Mouse (Mus musculus): ENCODE data around the gene Zbtb16. TPM values are rescaled to one million over a fixed set of nuclear protein-coding genes. Genes with fewer than 3 reads are reported as not detected.

The Zbtb16 gene
- polyA plus RNA-seq, 1 experiment from 2014 or later, result 2.0 TPM

DNA sequence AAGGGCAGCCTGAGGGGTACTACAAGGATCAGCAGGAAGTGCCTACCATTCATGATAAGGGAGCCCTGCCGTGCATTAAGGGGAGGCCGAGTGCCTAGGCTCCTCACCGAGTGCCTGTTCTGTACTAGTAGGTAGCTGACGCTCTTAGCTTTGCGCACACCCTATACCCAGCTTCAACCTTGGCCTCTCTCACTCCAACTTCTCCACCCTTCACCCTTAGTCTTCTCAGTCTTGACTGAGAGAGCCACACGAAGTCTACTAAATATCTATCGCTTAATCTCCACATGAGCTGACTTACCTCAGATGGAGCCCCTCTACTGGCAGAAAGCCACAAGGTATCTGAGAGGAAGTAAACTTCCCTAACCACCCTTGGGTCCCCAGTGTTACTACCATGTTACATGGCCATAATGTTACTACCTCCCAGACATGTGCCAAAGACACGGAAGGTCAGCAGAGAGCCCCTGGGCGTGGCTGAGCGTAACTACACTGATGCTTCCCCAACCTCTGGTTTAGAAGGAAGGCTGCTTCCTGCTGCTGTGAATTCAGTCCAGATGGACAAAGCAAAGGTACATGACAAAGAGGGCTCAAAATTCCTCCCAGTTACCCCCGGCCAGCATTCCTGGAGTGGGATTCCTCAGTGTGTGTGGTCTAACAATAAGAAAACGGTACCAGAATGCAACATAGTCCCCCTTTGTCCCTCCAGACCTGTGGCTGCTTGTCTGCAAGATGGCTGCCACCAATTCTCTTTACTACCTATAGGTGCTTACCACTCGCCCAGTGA is 122.8 kb downstream of the Zbtb16 start:
- H3K9me3 ChIP-seq, result no peaks in the 10 kb centered on the region
- no peak for ATAC-seq
- H3K4me2 ChIP-seq (replicated peaks), result no peak overlapping the region
- H3K36me3 ChIP-seq, result no peaks in the 10 kb centered on the region
- no peak overlapping the region for H3K9ac ChIP-seq
- H3K27ac ChIP-seq, result no peak overlapping the region
- no peak overlapping the region for H3K4me3 ChIP-seq (replicated peaks)
- no peaks in the 10 kb centered on the region for H3K4me1 ChIP-seq (replicated peaks)
- WGBS, result 82% methylated on average over 13 of the region's 13 CpGs
- no peaks in the 10 kb centered on the region for H3K27me3 ChIP-seq (replicated peaks)

DNA sequence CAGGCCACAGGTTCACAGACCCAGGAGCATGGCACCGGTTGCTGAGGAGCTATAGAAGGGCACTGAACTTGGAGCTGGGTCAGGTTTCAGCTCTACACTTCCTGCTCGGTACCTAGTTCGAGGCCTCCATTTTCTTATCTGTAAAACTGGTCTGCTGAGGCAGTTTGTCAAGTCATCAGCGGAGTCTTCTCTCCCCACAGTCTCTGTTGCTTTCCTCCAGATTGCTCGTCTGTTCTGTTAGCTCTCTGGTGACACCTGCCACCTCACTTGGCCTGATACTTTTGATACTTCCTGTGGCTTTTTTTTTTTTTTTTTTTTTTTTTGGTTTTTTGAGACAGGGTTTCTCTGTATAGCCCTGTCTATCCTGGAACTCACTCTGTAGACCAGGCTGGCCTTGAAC is 124.2 kb downstream of the Zbtb16 start:
- 80% methylated on average over 5 of the region's 5 CpGs for WGBS
- H3K36me3 ChIP-seq, result no peaks in the 10 kb centered on the region
- H3K27me3 ChIP-seq (replicated peaks), result no peaks in the 10 kb centered on the region
- no peak overlapping the region for H3K4me3 ChIP-seq (replicated peaks)
- no peak overlapping the region for H3K9ac ChIP-seq
- no peak overlapping the region for H3K4me2 ChIP-seq (replicated peaks)
- H3K4me1 ChIP-seq (replicated peaks), result 0 out of 2 replicates have a peak, but pooled peaks cover 8% of the 10 kb centered on the region
- ATAC-seq, result no peak
- H3K9me3 ChIP-seq, result no peaks in the 10 kb centered on the region
- no peak overlapping the region for H3K27ac ChIP-seq

DNA sequence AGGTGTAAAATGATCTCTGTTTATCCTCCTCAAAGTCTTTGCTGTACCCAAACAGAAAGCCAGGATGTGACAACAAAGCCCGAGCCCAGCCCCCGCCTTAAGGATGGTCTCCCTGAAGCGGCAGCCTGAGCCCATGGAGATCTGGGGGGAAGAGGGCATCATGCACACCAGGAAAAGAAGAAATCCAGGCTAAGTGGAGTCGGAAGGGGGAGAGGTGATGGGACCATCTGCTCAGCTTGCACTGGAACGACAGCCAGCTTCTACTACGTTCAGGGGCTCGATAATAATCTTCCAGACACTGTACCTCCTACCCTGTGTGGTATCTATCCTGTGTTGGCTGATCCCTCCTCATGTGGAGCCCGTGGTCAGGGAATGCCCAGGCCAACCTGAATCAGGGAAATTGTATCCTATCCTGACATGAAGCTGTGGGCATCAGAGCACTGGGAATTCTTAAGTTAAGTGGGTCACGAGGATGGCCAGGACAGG is 124.7 kb downstream of the Zbtb16 start:
- Histone ChIP-seq H3K27ac (no peak overlapping the region), H3K4me2 (replicated peaks) (no peak overlapping the region), H3K9me3 (no peaks in the 10 kb centered on the region), H3K27me3 (replicated peaks) (no peaks in the 10 kb centered on the region), H3K9ac (no peak overlapping the region), H3K4me3 (replicated peaks) (no peak overlapping the region), H3K36me3 (no peaks in the 10 kb centered on the region), H3K4me1 (replicated peaks) (0 out of 2 replicates have a peak, but pooled peaks cover 8% of the 10 kb centered on the region)
- ATAC-seq, result no peak
- WGBS, result 41% methylated on average over 9 of the region's 9 CpGs

- H3K9ac ChIP-seq, result no peak overlapping the region
- 0 out of 2 replicates have a peak, but pooled peaks cover 8% of the 10 kb centered on the region for H3K4me1 ChIP-seq (replicated peaks)
- H3K27ac ChIP-seq, result no peak overlapping the region
- H3K4me2 ChIP-seq (replicated peaks), result no peak overlapping the region
- no peaks in the 10 kb centered on the region for H3K27me3 ChIP-seq (replicated peaks)
- H3K36me3 ChIP-seq, result no peaks in the 10 kb centered on the region
- no peak for ATAC-seq
- WGBS, result 35% methylated on average over 17 of the region's 17 CpGs
- no peaks in the 10 kb centered on the region for H3K9me3 ChIP-seq
- H3K4me3 ChIP-seq (replicated peaks), result no peak overlapping the region
Observed at GRCm38 (mm10) chr9:48710355-48711295, 125.4 kb downstream of the Zbtb16 start.

- ATAC-seq, result no peak
- Histone ChIP-seq H3K9me3 (no peaks in the 10 kb centered on the region), H3K4me1 (replicated peaks) (0 out of 2 replicates have a peak, but pooled peaks cover 8% of the 10 kb centered on the region), H3K27ac (peak overlapping the region; percentile 23; the same call in 1 of the 2 replicates), H3K9ac (no peak overlapping the region), H3K4me2 (replicated peaks) (no peak overlapping the region), H3K27me3 (replicated peaks) (no peaks in the 10 kb centered on the region), H3K4me3 (replicated peaks) (no peak overlapping the region), H3K36me3 (no peaks in the 10 kb centered on the region)
- WGBS, result 68% methylated on average over 6 of the region's 6 CpGs
Observed at GRCm38 (mm10) chr9:48707824-48708229, 128.2 kb downstream of the Zbtb16 start.

- no peaks in the 10 kb centered on the region for H3K36me3 ChIP-seq
- H3K4me2 ChIP-seq (replicated peaks), result no peak overlapping the region
- H3K9ac ChIP-seq, result no peak overlapping the region
- no peak overlapping the region for H3K4me3 ChIP-seq (replicated peaks)
- H3K27me3 ChIP-seq (replicated peaks), result no peaks in the 10 kb centered on the region
- no peaks in the 10 kb centered on the region for H3K9me3 ChIP-seq
- 0 out of 2 replicates have a peak overlapping the region, but pooled peaks have one; percentile 23 for H3K27ac ChIP-seq
- 44% methylated on average over 14 of the region's 14 CpGs for WGBS
- peak; percentile 48; the same call in 1 of the 2 replicates for ATAC-seq
- H3K4me1 ChIP-seq (replicated peaks), result 0 out of 2 replicates have a peak, but pooled peaks cover 8% of the 10 kb centered on the region
Observed at GRCm38 (mm10) chr9:48707134-48707823, 128.7 kb downstream of the Zbtb16 start.

DNA sequence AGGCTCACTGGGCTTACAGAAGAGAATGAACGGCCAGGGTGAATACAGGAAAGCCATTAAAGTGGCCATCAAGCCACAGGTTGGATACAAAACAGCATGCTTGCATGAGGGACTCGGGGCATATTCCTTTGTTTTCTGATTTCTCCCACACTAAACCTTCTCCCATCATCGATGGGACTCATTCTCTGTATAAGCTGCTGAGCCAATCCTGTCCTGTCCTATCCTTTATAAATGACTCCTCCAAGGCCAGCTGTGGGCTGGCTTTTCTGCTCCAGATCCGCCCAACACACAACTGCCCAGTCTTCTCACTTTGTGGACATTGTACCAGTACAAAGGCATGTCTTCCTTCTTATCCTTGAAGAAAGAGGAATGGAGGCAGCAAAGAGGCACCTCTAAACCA is 134.7 kb downstream of the Zbtb16 start:
- Histone ChIP-seq H3K4me2 (replicated peaks) (no peak overlapping the region), H3K4me3 (replicated peaks) (no peak overlapping the region), H3K9ac (no peak overlapping the region), H3K4me1 (replicated peaks) (peaks cover 5% of the 10 kb centered on the region; the same call in 1 of the 2 replicates), H3K27ac (no peak overlapping the region), H3K36me3 (no peaks in the 10 kb centered on the region), H3K27me3 (replicated peaks) (no peaks in the 10 kb centered on the region), H3K9me3 (no peaks in the 10 kb centered on the region)
- 71% methylated on average over 4 of the region's 4 CpGs for WGBS
- no peak for ATAC-seq

GRCm38 (mm10) chr9:48700871-48701270 is 135.2 kb downstream of the Zbtb16 start:
- H3K4me3 ChIP-seq (replicated peaks), result no peak overlapping the region
- no peaks in the 10 kb centered on the region for H3K36me3 ChIP-seq
- H3K4me1 ChIP-seq (replicated peaks), result peaks cover 9% of the 10 kb centered on the region; the same call in 1 of the 2 replicates
- H3K27me3 ChIP-seq (replicated peaks), result no peaks in the 10 kb centered on the region
- no peak for ATAC-seq
- H3K27ac ChIP-seq, result no peak overlapping the region
- H3K4me2 ChIP-seq (replicated peaks), result no peak overlapping the region
- WGBS, result 37% methylated on average over 8 of the region's 8 CpGs
- no peaks in the 10 kb centered on the region for H3K9me3 ChIP-seq
- no peak overlapping the region for H3K9ac ChIP-seq

DNA sequence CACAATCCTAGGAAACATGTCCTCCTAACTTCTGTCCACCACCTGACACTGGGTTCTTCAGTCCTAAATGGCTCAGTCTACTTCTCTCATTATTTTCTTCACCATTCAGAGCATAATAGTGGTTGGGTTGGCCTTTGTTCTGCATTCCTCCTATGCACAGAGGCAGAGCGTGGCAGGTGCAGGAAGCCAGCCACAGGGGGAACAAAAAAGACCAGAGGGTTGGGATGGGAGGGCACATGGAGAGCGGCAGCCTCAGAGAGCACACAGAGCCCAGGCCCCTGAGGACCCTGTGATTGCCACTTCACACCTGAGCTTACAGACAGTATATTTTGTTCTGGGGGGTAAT is 138.6 kb downstream of the Zbtb16 start:
- no peaks in the 10 kb centered on the region for H3K9me3 ChIP-seq
- no peak overlapping the region for H3K9ac ChIP-seq
- H3K4me2 ChIP-seq (replicated peaks), result no peak overlapping the region
- WGBS, result 82% methylated on average over 2 of the region's 2 CpGs
- H3K4me1 ChIP-seq (replicated peaks), result peaks cover 23% of the 10 kb centered on the region
- no peak overlapping the region for H3K4me3 ChIP-seq (replicated peaks)
- no peak overlapping the region for H3K27ac ChIP-seq
- ATAC-seq, result no peak
- H3K27me3 ChIP-seq (replicated peaks), result no peaks in the 10 kb centered on the region
- no peaks in the 10 kb centered on the region for H3K36me3 ChIP-seq

- ATAC-seq, result no peak
- Histone ChIP-seq H3K27ac (no peak overlapping the region), H3K27me3 (replicated peaks) (no peaks in the 10 kb centered on the region)
Observed at GRCm38 (mm10) chr9:48696731-48697469, 139.1 kb downstream of the Zbtb16 start.

DNA sequence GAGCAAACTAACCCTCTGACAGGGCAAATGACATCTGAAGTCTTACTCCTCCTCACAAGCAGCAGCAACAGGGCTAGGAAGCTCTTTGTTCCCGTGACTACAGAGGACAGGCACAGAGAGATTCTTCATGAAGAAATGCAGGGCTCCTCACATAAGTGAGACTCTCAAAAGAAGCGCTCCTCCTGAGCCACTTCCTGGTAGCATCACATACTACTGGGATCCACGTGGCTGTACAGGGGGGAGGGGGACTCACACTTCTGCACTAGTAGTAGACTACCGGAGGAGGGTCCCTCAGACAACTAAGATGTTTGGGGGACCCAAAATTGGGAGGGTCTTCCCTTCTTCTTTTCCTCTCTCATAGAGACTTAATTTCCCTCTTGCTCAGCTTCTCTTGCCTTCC is 139.7 kb downstream of the Zbtb16 start:
- Histone ChIP-seq H3K27ac (no peak overlapping the region), H3K27me3 (replicated peaks) (no peaks in the 10 kb centered on the region), H3K4me2 (replicated peaks) (no peak overlapping the region), H3K9me3 (no peaks in the 10 kb centered on the region), H3K36me3 (no peaks in the 10 kb centered on the region), H3K4me3 (replicated peaks) (no peak overlapping the region), H3K4me1 (replicated peaks) (peaks cover 23% of the 10 kb centered on the region), H3K9ac (no peak overlapping the region)
- WGBS, result 33% methylated on average over 4 of the region's 4 CpGs
- ATAC-seq, result no peak

More at GRCm38 (mm10) chr9:48696731-48697469, 139.1 kb downstream of the Zbtb16 start:
- Histone ChIP-seq H3K4me3 (replicated peaks) (no peak overlapping the region), H3K4me1 (replicated peaks) (peaks cover 23% of the 10 kb centered on the region), H3K36me3 (no peaks in the 10 kb centered on the region), H3K4me2 (replicated peaks) (no peak overlapping the region), H3K9ac (no peak overlapping the region), H3K9me3 (no peaks in the 10 kb centered on the region)
- 43% methylated on average over 12 of the region's 12 CpGs for WGBS

All from intestine, embryonic 15.5 days (tissue).